Mouse (Mus musculus): ENCODE data around the gene Scn3b. TPM values are rescaled to one million over a fixed set of nuclear protein-coding genes. Genes with fewer than 3 reads are reported as not detected.

Gene Scn3b
- polyA plus RNA-seq, 1 experiment from 2014 or later = 168 TPM

DNA sequence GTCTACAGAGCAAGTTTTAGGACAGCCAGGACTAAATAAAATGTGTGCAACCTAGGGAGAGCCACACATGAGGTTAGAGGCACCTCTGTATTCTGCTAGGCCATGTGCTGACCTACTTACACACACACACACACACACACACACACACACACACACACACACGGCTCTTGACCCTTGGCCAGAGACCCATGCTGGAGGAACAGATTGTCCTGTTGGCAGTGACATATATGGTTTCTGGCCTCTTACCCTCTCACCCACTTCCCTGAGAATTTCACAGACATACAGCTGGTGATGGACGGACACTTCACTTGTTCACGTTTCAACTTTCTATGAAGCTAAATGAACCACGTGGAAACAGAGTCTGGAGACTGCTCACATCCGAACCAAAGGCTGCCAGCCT, 49.8 kb downstream of the Scn3b start:
- DNase-seq (ENCODE audit: low spot score) = no peak

DNA sequence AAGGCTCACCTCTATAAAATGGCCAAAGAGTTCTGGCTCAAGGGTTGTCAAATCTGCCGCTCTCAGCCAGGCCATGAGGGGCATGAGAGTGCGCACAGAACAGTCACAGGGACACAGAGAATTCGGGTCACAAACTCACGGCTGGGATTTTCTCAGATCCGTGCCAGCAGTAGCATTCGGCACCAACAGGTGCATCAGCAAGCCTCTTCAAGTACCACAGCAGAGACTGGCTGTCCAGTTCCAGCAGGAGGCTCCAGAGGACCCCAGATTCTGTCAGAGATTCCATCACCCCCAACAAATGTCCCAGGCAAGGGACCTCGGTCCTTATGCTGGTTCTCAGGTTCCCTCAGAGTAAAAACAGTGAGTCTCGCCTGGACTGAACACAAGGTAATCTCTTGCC, 51.4 kb downstream of the Scn3b start:
- ATAC-seq (ENCODE audit: low FRiP score) = no peak
- H3K4me2 ChIP-seq (replicated peaks) = no peak overlapping the region
- H3K36me3 ChIP-seq (replicated peaks; ENCODE audit: control insufficient read depth, insufficient read depth) = peaks cover 47% of the 10 kb centered on the region
- H3K27me3 ChIP-seq (ENCODE audit: control insufficient read depth, insufficient read depth, low read length) = no peaks in the 10 kb centered on the region
- DNase-seq (ENCODE audit: low spot score) = no peak
- WGBS = 90% methylated on average over 8 of the region's 8 CpGs
- no peaks in the 10 kb centered on the region for H3K9me3 ChIP-seq (ENCODE audit: control insufficient read depth, low read length)
- H3K4me1 ChIP-seq (replicated peaks; ENCODE audit: control insufficient read depth, insufficient read depth, low read length) = no peaks in the 10 kb centered on the region
- peak overlapping the region; percentile 47; the same call in 1 of the 2 replicates for H3K27ac ChIP-seq
- H3K4me3 ChIP-seq (replicated peaks; ENCODE audit: low read length) = no peak overlapping the region; the same call in 1 of the 2 replicates
- H3K9ac ChIP-seq = no peak overlapping the region

More for the DNA sequence above, 49.8 kb downstream of the Scn3b start:
- no peak for ATAC-seq (ENCODE audit: low FRiP score)
- H3K4me2 ChIP-seq (replicated peaks) = no peak overlapping the region
- no peak overlapping the region for H3K9ac ChIP-seq
- no peaks in the 10 kb centered on the region for H3K4me1 ChIP-seq (replicated peaks; ENCODE audit: control insufficient read depth, insufficient read depth, low read length)
- WGBS = 88% methylated on average over 5 of the region's 5 CpGs
- H3K4me3 ChIP-seq (replicated peaks; ENCODE audit: low read length) = no peak overlapping the region
- no peaks in the 10 kb centered on the region for H3K9me3 ChIP-seq (ENCODE audit: control insufficient read depth, low read length)
- no peak overlapping the region for H3K27ac ChIP-seq
- H3K27me3 ChIP-seq (ENCODE audit: control insufficient read depth, insufficient read depth, low read length) = no peaks in the 10 kb centered on the region
- peaks cover 55% of the 10 kb centered on the region for H3K36me3 ChIP-seq (replicated peaks; ENCODE audit: control insufficient read depth, insufficient read depth)

DNA sequence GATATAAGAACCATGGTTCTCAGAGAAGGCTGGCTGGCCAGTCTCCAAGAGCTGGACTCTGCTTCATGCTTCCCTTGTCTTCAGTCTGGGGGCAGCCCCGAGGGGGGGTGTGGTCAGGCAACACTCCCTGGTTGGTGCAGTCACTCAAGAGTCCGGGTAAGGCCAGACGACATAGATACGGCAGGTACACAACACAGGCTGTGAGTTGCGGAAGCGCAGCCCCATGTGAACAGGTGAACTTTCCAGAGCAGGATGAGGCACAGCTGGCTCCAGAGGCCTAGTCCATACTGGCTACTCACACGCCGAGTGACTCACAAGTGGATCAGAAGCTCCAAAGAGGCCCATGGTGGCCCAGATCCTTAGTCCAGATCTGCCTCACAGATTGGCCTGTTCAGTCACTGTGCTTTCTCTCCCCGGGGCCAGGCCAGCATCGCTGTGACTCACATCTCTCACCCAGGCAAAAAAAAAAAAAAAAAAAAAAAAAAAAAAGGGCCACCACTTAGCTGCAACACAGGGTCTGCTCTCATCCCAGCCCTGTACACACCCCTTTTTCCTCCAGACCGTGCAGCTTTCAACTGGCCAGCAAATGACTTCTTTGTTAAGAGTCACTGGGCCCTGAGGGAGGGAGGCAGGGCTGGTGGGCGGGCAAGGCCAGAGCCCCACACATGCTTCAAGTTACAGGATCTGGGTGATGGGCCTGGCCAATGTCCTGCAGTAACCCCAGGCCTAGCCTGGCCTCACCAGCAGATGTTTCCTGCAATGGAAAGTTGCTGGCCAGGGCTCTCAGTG, 52.1 kb downstream of the Scn3b start:
- H3K4me1 ChIP-seq (replicated peaks; ENCODE audit: control insufficient read depth, insufficient read depth, low read length) = no peaks in the 10 kb centered on the region
- H3K9me3 ChIP-seq (ENCODE audit: control insufficient read depth, low read length) = no peaks in the 10 kb centered on the region
- DNase-seq (ENCODE audit: low spot score) = no peak
- H3K4me2 ChIP-seq (replicated peaks) = no peak overlapping the region
- no peak overlapping the region for H3K4me3 ChIP-seq (replicated peaks; ENCODE audit: low read length)
- no peaks in the 10 kb centered on the region for H3K27me3 ChIP-seq (ENCODE audit: control insufficient read depth, insufficient read depth, low read length)
- H3K9ac ChIP-seq = no peak overlapping the region
- ATAC-seq (ENCODE audit: low FRiP score) = peak; percentile 68; the same call in 1 of the 2 replicates
- H3K27ac ChIP-seq = peak overlapping the region; percentile 47; the same call in 1 of the 2 replicates
- 55% methylated on average over 12 of the region's 12 CpGs for WGBS
- H3K36me3 ChIP-seq (replicated peaks; ENCODE audit: control insufficient read depth, insufficient read depth) = peaks cover 47% of the 10 kb centered on the region

DNA sequence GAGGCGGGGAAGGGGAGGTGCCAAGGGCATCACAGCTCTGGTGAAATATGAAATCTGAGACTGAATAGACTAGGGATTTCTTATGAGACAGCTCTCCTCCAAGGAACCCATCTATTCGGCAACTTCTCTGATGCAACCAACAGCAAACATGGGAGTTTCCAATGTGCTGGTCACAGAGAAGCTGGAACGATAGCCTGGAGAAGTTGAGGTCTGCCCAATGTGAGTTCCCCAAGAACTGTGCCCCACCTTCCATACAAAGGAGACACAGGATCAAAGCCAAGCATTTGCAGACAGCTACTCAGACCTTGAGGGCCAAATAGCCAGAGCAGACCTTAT, 52.6 kb downstream of the Scn3b start:
- peaks cover 48% of the 10 kb centered on the region for H3K36me3 ChIP-seq (replicated peaks; ENCODE audit: control insufficient read depth, insufficient read depth)
- H3K4me3 ChIP-seq (replicated peaks; ENCODE audit: low read length) = no peak overlapping the region
- ATAC-seq (ENCODE audit: low FRiP score) (no peak), DNase-seq (ENCODE audit: low spot score) (no peak)
- 81% methylated on average over 3 of the region's 3 CpGs for WGBS
- H3K9me3 ChIP-seq (ENCODE audit: control insufficient read depth, low read length) = no peaks in the 10 kb centered on the region
- H3K9ac ChIP-seq = no peak overlapping the region
- no peaks in the 10 kb centered on the region for H3K27me3 ChIP-seq (ENCODE audit: control insufficient read depth, insufficient read depth, low read length)
- H3K4me1 ChIP-seq (replicated peaks; ENCODE audit: control insufficient read depth, insufficient read depth, low read length) = no peaks in the 10 kb centered on the region
- H3K4me2 ChIP-seq (replicated peaks) = no peak overlapping the region
- no peak overlapping the region for H3K27ac ChIP-seq

DNA sequence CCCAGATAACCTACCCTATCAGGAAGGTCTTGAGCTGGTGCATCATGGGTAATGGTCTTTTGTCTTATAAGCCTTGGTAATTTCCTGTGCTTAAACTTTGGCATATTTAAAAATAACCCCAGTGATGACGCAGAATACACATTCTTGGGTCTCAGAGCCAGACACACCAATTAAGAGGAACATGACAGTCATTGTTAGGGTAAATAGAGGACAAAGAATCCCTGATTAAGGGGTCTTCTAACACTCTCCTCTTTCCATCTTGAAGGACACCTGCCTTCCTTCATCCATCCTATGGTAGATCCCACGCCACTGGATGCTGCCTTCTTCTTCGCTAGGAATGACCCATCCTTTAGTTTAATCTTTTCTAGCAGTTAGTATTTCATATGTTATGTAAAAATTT, 53.4 kb downstream of the Scn3b start:
- H3K4me3 ChIP-seq (replicated peaks; ENCODE audit: low read length) = no peak overlapping the region
- no peaks in the 10 kb centered on the region for H3K4me1 ChIP-seq (replicated peaks; ENCODE audit: control insufficient read depth, insufficient read depth, low read length)
- H3K9ac ChIP-seq = no peak overlapping the region
- peaks cover 48% of the 10 kb centered on the region for H3K36me3 ChIP-seq (replicated peaks; ENCODE audit: control insufficient read depth, insufficient read depth)
- no peak for DNase-seq (ENCODE audit: low spot score)
- no peak overlapping the region for H3K4me2 ChIP-seq (replicated peaks)
- H3K9me3 ChIP-seq (ENCODE audit: control insufficient read depth, low read length) = no peaks in the 10 kb centered on the region
- ATAC-seq (ENCODE audit: low FRiP score) = no peak
- WGBS = 93% methylated on average over 3 of the region's 3 CpGs
- no peaks in the 10 kb centered on the region for H3K27me3 ChIP-seq (ENCODE audit: control insufficient read depth, insufficient read depth, low read length)
- H3K27ac ChIP-seq = no peak overlapping the region

DNA sequence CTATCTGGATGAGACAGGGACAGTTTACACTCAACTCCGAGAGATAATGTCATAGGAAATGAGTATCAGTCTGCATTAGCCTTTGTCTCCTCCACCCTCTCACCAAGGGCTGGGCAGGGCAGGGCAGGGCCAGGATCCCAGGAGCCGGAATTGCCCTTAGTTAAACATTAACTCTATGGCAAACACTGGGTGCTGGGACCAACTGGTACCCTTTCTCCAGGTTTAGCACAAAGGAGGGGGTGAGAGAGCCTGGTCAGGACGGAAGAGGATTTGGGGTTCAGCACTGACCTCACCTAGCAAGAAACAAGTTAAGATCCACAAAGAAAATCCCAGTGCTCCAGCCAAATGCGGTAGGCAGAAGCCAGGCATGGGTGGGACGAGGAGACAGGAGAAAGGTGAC, 54.2 kb downstream of the Scn3b start:
- Histone ChIP-seq H3K27me3 (ENCODE audit: control insufficient read depth, insufficient read depth, low read length) (no peaks in the 10 kb centered on the region), H3K36me3 (replicated peaks; ENCODE audit: control insufficient read depth, insufficient read depth) (peaks cover 52% of the 10 kb centered on the region), H3K9me3 (ENCODE audit: control insufficient read depth, low read length) (no peaks in the 10 kb centered on the region), H3K9ac (no peak overlapping the region), H3K4me3 (replicated peaks; ENCODE audit: low read length) (no peak overlapping the region), H3K4me1 (replicated peaks; ENCODE audit: control insufficient read depth, insufficient read depth, low read length) (no peaks in the 10 kb centered on the region), H3K27ac (no peak overlapping the region), H3K4me2 (replicated peaks) (no peak overlapping the region)
- DNase-seq (ENCODE audit: low spot score) (no peak), ATAC-seq (ENCODE audit: low FRiP score) (no peak)
- WGBS = 82% methylated on average over 5 of the region's 5 CpGs

DNA sequence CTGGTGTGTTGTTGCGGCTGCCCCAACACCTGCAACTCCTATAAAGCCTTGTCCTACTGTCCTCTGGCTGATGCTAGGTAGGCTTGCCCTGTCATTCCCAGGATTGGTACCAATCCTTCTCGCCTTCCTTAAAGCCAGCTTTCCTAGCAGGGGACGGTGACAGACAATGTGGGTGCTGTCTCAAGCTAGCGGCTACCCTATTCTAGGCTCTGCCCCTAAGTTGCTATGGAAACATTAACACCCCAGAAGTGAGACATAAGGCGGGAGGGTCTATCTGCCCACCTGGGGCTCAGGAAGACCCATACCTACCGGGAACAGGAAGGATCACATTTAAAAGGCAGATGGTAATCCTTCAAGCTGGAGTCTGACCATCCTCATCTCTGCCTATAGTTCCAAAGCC, 54.8 kb downstream of the Scn3b start:
- WGBS = 85% methylated on average over 6 of the region's 6 CpGs
- no peaks in the 10 kb centered on the region for H3K4me1 ChIP-seq (replicated peaks; ENCODE audit: control insufficient read depth, insufficient read depth, low read length)
- ATAC-seq (ENCODE audit: low FRiP score) = no peak

DNA sequence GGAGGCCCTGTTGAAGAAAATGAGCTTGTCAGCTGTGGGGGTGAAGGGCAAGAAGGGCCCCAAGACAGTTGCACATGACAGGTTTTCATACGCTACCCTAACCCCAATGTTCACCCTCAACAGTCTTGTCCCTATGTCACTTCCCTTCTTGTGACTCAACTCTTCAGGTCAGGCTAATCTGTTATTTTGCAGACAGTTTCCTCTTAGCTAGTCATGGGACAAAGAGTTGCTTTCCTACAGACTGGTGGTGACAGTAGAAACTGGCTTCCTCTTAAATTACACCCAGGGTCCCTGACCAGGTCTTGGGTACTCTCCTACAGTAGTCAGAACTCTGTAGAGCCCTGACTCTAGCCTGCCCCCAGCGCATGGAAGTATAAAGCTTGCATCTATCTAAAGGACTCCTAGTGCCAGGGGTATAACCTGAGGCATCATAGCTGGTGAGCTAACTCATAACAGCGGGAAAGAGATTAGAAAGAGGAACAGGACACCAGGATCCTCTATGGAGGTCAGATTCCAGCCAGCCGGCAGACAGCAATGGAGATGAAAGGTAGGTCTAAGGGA, 55.3 kb downstream of the Scn3b start:
- Histone ChIP-seq H3K4me1 (replicated peaks; ENCODE audit: control insufficient read depth, insufficient read depth, low read length) (no peaks in the 10 kb centered on the region), H3K27me3 (ENCODE audit: control insufficient read depth, insufficient read depth, low read length) (no peaks in the 10 kb centered on the region), H3K4me2 (replicated peaks) (no peak overlapping the region), H3K4me3 (replicated peaks; ENCODE audit: low read length) (no peak overlapping the region), H3K27ac (no peak overlapping the region), H3K9me3 (ENCODE audit: control insufficient read depth, low read length) (no peaks in the 10 kb centered on the region), H3K36me3 (replicated peaks; ENCODE audit: control insufficient read depth, insufficient read depth) (peaks cover 54% of the 10 kb centered on the region), H3K9ac (no peak overlapping the region)
- WGBS = 94% methylated on average over 4 of the region's 4 CpGs
- ATAC-seq (ENCODE audit: low FRiP score) = no peak
- DNase-seq (ENCODE audit: low spot score) = no peak

More for the DNA sequence above, 54.8 kb downstream of the Scn3b start:
- no peak for DNase-seq (ENCODE audit: low spot score)
- Histone ChIP-seq H3K36me3 (replicated peaks; ENCODE audit: control insufficient read depth, insufficient read depth) (peaks cover 58% of the 10 kb centered on the region), H3K9ac (no peak overlapping the region), H3K4me3 (replicated peaks; ENCODE audit: low read length) (no peak overlapping the region), H3K4me2 (replicated peaks) (no peak overlapping the region), H3K9me3 (ENCODE audit: control insufficient read depth, low read length) (no peaks in the 10 kb centered on the region), H3K27ac (no peak overlapping the region), H3K27me3 (ENCODE audit: control insufficient read depth, insufficient read depth, low read length) (no peaks in the 10 kb centered on the region)

DNA sequence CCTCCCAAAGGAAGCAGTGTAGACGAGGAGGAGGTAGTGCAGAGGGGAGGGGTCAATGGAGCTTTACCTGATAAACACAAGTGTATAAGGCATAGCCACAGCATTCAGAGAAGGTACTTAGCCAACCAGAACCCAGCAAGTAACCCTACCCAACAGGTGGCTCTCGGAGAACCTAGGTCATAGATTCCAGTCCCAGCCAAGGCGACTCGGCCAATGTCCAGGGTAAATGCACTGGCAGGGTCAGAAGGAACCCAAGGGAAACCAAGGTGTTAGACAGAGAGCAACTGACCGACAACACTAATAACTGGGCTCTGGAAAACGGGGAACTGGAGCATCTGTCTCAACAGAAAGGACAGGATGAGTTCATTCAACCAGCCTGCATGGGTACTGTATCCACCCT, 55.8 kb downstream of the Scn3b start:
- H3K9me3 ChIP-seq (ENCODE audit: control insufficient read depth, low read length) = no peaks in the 10 kb centered on the region
- WGBS = 89% methylated on average over 6 of the region's 6 CpGs
- no peaks in the 10 kb centered on the region for H3K4me1 ChIP-seq (replicated peaks; ENCODE audit: control insufficient read depth, insufficient read depth, low read length)
- ATAC-seq (ENCODE audit: low FRiP score) = no peak
- H3K4me3 ChIP-seq (replicated peaks; ENCODE audit: low read length) = no peak overlapping the region
- H3K27me3 ChIP-seq (ENCODE audit: control insufficient read depth, insufficient read depth, low read length) = no peaks in the 10 kb centered on the region
- H3K27ac ChIP-seq = no peak overlapping the region
- no peak overlapping the region for H3K4me2 ChIP-seq (replicated peaks)
- H3K9ac ChIP-seq = no peak overlapping the region
- peaks cover 53% of the 10 kb centered on the region for H3K36me3 ChIP-seq (replicated peaks; ENCODE audit: control insufficient read depth, insufficient read depth)
- DNase-seq (ENCODE audit: low spot score) = no peak
